Mouse (Mus musculus) cerebellum, adult 11 months (tissue): Measurements from ENCODE around the gene Dcdc2a.

Source experiments
- DNase-seq: peaks from one replicate; pipeline ENCODE4 v3.0.0; 2022

Dcdc2a gene

DNA sequence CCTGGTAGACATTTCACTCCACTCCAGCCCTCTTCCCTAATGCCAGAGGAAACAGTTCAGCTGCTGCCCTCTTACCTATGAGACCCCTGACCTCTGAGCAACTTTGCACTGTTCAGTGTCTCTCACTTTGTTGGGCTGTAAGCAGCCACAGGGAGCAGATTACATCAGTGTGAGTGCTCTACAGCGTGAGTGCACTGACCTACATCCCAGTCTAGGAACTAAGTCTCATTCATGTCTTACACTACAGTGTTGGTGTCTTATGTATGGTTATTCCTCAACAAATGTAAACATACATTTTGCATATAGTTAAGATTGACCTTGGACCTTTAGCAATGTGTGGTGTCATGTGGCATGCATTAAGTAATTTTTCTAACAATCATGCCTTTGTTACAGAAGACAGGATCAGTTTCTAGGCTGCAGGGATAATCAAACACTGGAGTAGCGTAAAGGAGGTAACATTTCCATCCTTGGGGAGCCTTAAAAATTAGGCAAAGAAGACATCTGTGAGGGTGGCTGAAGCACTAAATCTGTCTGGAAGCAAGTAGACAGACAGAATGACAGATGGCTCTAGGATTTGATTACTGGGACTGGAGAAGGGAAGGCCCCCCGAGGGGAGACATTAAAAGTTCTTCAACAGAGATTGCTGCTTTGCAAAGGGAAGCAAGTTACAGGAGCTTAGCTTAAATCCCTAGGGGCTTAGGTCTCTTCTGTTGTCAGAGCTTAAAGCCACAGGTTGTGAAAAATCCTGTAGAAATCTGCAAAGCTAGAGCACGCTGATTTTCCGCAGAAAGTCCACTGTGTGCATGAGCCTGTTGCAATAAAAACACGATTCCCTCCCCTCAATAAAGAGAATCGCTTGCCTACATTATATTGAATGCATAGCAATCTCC lies 130.9 kb downstream of the Dcdc2a start:
- DNase-seq: no peak

DNA sequence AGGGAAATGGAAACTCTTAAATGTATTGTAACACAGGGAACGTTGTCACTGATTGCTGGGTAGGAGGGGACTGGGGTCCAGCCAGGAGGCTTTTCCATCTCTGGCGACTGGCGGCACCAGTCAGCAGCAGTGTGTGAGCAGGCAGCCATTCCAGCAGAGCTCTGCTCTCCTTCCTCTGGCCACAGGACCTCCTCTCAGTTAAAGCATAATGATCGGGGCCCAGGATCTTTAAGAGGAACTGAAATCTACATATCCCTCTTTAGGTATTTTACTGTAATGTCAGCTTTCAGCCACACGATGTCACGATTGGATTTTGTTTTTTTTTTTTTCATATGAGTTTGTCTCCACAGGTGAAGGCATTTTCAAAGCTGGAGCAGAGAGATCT lies 131.5 kb downstream of the Dcdc2a start:
- DNase-seq: no peak

DNA sequence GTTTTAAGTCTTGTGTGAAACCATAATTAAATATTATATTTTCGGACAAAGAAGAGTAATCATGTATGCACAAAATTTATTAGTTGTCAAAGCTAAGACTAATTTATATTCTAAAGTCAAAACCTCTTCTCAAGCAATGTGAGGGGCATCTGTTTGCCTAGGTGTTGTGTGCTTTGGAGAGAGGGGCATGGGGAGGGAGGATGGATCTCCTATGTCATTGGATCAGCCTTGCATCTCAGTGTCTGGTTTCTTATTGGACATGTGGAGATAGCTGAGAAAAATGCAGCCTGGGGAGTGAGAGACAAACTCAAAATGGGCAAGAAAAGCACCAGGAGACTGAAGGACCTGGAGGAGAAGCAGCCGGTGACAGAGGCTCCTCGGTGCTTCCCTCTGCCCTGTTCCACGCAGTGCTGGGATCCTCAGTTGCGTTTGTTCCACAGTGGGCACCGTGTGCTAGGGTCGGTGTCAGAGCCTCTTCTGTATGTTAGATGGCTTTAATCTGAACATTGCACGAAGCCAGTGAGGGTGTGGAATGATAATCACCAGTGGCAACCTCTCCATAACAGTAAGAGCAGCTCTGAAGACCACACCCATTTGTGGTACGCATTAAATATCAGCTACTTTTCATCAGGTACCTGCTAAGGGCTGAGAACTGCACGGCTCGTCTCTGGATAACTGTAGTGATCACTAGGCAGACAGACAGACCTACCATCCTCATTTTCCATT lies 133.8 kb downstream of the Dcdc2a start:
- no peak for DNase-seq

DNA sequence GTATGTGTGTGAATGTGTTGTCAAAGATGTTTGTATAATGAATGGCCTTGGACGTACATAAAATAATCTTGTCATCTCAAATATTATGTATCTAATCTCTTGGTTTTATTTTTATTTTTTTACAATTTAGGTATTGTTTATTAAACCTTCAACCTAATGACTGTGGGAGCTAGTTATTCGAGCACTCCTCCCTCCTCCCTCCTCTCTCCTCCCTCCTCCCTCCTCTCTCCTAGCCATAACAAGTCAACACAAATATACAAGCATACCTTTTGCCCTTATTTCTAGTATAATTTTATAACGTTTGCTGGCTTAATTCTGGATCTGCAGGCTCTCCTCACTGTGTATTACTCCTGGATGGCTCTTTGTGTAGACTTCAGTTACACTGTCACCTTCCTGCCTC lies 134.4 kb downstream of the Dcdc2a start:
- DNase-seq: no peak

DNA sequence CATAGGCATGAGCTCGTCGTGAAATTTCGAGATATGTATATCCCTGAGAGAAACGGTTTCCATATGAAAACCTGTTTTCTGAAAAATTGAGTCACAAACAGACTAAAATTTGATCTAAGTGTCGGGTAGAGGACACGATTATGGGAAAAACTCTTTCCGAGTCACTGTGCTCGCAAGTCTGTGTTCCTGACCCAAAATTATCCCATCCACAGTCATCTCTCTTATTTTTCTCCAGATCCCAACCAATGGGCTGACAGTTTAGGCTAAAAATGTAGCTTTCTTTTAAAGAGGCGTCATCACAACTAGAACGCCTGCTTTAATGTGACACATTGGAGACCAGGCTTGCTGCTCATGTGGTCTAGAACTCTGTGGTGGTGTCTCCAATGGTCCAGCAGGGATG lies 139.9 kb downstream of the Dcdc2a start:
- no peak for DNase-seq

DNA sequence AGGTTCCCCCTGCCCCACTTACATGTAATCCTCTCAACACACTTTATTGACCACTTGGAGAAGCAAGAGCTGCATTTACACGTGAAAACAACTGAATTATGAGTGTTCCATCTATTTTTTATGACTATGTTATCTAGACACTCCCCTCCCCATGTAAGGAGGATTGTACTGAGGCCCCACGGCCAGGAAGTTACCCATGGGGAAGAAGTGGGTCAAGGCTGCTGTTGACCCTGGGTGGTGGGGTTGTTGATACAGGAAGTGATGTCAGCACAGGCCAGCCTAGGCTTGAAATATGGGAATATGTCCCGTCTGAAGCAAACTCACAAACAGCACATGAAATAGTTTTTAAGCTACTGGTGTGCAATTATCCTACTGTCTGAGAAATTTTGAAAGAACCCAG lies 144.1 kb downstream of the Dcdc2a start:
- no peak for DNase-seq

DNA sequence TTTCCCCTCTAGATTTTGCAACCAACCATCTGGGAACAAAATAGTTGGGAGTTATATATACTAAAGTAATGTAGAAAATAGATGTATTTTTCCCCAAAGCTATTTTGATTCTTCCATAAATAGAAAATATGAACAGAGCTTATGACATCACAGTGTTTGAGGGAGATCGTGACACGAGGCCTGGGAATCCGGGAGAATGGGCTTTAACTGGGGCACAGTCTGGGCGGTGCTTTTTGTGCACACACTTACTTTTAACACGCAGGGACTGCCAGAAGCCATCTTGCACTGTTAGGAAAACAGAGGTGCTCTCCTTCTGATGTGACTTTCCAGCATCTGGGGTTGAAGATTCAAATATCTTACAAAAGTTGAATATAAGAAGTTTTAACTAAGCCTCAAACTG lies 151.1 kb downstream of the Dcdc2a start:
- DNase-seq: no peak

DNA sequence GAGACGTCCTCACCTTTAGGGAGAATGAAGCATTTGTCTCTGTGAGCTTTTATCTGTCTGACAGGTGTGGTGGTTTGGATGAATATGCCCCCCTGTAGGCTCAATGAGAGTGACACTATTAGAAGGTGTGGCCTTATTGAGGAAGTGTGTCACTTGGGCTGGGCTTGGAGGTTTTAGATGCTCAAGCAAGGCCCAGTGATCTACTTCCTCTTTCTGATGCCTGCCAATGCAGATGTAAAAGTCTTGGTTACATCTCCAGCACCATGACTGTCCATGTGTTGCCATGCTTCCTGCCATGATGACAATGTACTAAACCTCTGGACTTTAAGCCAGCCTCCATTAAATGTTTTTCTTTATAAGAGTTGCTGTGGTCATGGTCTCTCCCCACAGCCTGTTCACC lies 162.6 kb downstream of the Dcdc2a start:
- DNase-seq: no peak

DNA sequence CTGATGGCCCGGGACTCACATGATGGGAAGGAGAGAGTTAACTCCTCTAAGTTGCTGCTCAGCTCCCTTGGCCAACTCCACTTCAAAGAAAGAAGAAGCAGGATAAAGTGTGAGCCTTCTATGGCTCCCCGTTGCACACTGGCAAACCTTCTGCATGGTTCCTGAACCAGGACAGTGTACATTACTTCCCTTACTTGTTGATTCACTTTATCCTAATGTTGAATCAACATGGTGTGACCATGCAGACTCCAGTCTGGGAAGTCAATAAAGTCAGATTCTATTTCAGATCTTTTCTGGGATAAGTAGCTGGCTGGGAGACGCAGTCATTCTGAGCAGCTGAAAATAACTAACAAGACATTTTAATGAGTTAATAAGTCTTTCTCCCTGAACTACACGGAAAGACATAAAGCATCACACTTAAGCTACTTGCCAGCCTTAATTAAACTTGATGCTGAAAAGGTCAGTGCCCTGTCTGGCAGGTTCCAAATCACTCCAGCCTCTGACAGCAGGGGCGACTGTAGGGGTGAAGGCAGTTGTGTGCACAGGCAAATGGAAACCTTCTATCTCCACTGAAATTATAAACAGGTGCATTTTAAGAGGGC lies 164.5 kb downstream of the Dcdc2a start:
- DNase-seq: no peak

DNA sequence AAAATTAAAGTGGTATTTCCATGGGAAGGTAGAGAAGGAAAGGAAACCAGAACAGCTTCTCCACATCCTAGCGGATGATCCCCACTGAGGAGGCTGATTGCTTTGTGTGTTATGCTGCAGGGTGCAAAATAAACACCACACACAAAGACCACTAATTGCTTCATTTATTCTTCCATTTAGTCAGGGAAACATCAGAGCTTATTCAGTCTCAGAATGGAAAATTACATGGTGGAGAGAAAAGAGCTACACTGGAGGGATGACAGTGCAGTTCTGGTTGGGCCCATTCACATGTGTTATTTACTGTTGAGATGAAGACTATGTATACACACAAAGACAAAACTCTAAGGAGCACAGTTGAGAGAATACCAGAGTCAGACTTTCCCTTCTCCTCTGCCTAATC lies 196.1 kb downstream of the Dcdc2a start:
- DNase-seq: no peak

DNA sequence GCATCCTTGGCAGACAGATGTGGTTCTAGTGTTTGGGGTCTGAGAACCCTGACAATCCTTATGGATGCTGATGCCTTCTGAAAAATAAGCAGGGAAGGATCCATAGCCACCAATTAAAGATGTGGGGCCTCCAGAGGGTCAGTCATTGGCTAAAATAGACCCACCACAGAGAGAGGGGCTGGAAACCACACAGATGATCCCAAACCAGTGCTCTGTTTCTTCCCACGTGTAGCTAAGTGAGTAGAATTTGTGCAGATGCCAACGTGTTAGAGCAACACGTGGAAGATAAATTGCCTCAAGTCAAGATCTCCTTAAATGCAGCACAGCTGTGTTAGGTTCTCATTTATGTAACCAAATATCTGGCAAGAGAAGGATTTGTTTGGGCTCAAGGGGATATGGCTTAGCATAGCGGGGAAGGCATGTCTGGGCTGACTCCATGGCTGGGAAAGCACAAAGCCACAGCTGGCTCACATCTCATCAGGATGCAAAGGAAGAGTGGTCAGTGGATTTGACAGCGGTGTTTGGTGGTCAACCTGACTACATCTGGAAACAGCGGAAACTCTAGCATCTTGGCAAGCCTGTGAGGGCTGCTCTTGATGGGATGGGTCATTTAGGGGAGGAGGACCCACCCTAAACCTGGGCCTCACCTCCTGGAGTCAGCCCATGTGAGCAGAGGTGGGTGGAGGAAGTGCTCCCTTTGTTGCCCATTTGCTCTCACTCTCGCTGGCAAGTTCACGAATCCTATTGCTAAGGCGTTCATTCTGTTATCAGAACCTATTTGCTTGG lies 198.9 kb downstream of the Dcdc2a start:
- DNase-seq: no peak

DNA sequence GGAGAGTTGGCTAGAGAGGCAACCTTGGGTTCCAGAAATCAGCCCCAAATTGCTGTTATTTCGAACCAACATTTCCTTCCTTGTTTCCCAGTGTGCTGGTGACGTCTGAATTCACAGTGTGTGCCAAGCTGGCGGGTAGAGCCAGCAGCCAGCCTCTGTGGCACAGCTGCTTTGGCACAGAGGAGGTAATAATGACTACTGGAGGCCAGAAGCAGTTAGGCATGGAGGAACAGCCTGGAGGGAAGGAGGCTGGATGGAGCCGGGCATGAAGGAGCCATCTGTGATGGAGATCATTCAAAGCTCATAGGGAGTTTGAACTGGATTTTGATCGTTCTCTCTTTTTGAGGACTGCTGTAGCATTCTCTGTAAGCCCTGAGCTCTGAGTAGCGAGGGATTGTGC lies 201.8 kb downstream of the Dcdc2a start:
- no peak for DNase-seq
